Mouse (Mus musculus) forebrain, embryonic 13.5 days (tissue): ENCODE measurements at regions not wholly inside any gene's neighbourhood (a gene's known extent, or its start where the extent isn't known, plus 50 kb on each side); places are given as distances from the start of the nearest gene placed in this dataset.

Source experiments
- ATAC-seq: fragments of 200-750 bp; cut with Nextera tagmentation; 2 replicates; pipeline ENCODE4 v1.8.0; 2017
- H3K27ac ChIP-seq: fragments of 300-500 bp; sonication (generic); 2 replicates; pipeline ENCODE4 v1.5.1; 2015; ENCODE audit warnings: inconsistent platforms, mild to moderate bottlenecking, moderate library complexity
- H3K27me3 ChIP-seq: fragments of 300-500 bp; sonication (generic); 2 replicates; pipeline ENCODE4 v1.6.1; 2015; ENCODE audit warnings: mild to moderate bottlenecking, inconsistent platforms
- H3K36me3 ChIP-seq: fragments of 300-500 bp; sonication (generic); 2 replicates; pipeline ENCODE4 v1.6.1; 2015; ENCODE audit warnings: mild to moderate bottlenecking, inconsistent platforms; ENCODE audit not compliant: poor library complexity, severe bottlenecking
- H3K4me1 ChIP-seq: fragments of 300-500 bp; sonication (generic); 2 replicates; pipeline ENCODE4 v1.6.1; 2015; ENCODE audit warnings: inconsistent platforms
- H3K4me2 ChIP-seq: fragments of 300-500 bp; sonication (generic); 2 replicates; pipeline ENCODE4 v1.6.1; 2015; ENCODE audit warnings: inconsistent platforms, mild to moderate bottlenecking, moderate library complexity
- H3K4me3 ChIP-seq: fragments of 300-500 bp; sonication (generic); 2 replicates; pipeline ENCODE4 v1.5.1; 2015; ENCODE audit warnings: mild to moderate bottlenecking, inconsistent platforms
- H3K9ac ChIP-seq: fragments of 300-500 bp; sonication (generic); 2 replicates; pipeline ENCODE4 v1.6.1; 2015; ENCODE audit warnings: mild to moderate bottlenecking, inconsistent platforms
- H3K9me3 ChIP-seq: fragments of 300-500 bp; sonication (generic); replicated peaks from 2 replicates; pipeline ENCODE4 v1.6.1; 2016; ENCODE audit warnings: inconsistent platforms
- WGBS: fragments of 180-500 bp; shearing (Covaris S2); methylation state at CpG from one replicate; pipeline ENCODE4 v1.1.7; 2015; 5-methylcytosine and 5-hydroxymethylcytosine counted together

- no peak for ATAC-seq
- WGBS, result 78% methylated on average over 2 of the region's 2 CpGs
Observed at GRCm38 (mm10) chr12:7321453-7321852, 656.0 kb upstream of the Apob start.

GRCm38 (mm10) chr12:7328620-7329019 is 648.8 kb upstream of the Apob start:
- no peaks in the 10 kb centered on the region for H3K36me3 ChIP-seq
- H3K9ac ChIP-seq, result no peak overlapping the region
- H3K4me2 ChIP-seq, result no peak overlapping the region
- no peaks in the 10 kb centered on the region for H3K27me3 ChIP-seq
- no peaks in the 10 kb centered on the region for H3K4me1 ChIP-seq
- no peak for ATAC-seq
- H3K9me3 ChIP-seq, result no peaks in the 10 kb centered on the region
- H3K4me3 ChIP-seq, result no peak overlapping the region
- no peak overlapping the region for H3K27ac ChIP-seq

More at GRCm38 (mm10) chr12:7321453-7321852, 656.0 kb upstream of the Apob start:
- Histone ChIP-seq H3K36me3 (no peaks in the 10 kb centered on the region), H3K4me3 (no peak overlapping the region), H3K9ac (no peak overlapping the region), H3K4me2 (no peak overlapping the region), H3K4me1 (no peaks in the 10 kb centered on the region), H3K27me3 (no peaks in the 10 kb centered on the region), H3K27ac (no peak overlapping the region), H3K9me3 (no peaks in the 10 kb centered on the region)
